Mouse (Mus musculus) forebrain, embryonic 10.5 days (tissue): Measurements from ENCODE around the gene Hoxb2. TPM values are rescaled to one million over a fixed set of nuclear protein-coding genes. Genes with fewer than 3 reads are reported as not detected.

Experiments
- DNase-seq: peaks from one replicate; pipeline ENCODE4 v3.0.0-alpha.2; 2017; ENCODE audit warnings: low spot score; ENCODE audit errors: extremely low spot score
- H3K27ac ChIP-seq: fragments of 300-500 bp; sonication (generic); 2 replicates; pipeline ENCODE4 v1.5.1; 2016; ENCODE audit warnings: mild to moderate bottlenecking
- H3K27me3 ChIP-seq: fragments of 300-500 bp; sonication (generic); 2 replicates; pipeline ENCODE4 v1.6.1; 2016; ENCODE audit warnings: mild to moderate bottlenecking; ENCODE audit not compliant: poor library complexity, severe bottlenecking
- H3K36me3 ChIP-seq: fragments of 300-500 bp; sonication (generic); replicated peaks from 2 replicates; pipeline ENCODE4 v1.6.1; 2016; ENCODE audit warnings: mild to moderate bottlenecking, moderate library complexity
- H3K4me1 ChIP-seq: fragments of 300-500 bp; sonication (generic); 2 replicates; pipeline ENCODE4 v1.6.1; 2016
- H3K4me3 ChIP-seq: fragments of 300-500 bp; sonication (generic); 2 replicates; pipeline ENCODE4 v1.5.1; 2016; ENCODE audit warnings: mild to moderate bottlenecking, moderate library complexity
- H3K9me3 ChIP-seq: fragments of 300-500 bp; sonication (generic); 2 replicates; pipeline ENCODE4 v1.6.1; 2016; ENCODE audit warnings: mild to moderate bottlenecking, moderate library complexity
- WGBS: fragments of 180-500 bp; shearing (Covaris S2); methylation state at CpG from one replicate; pipeline ENCODE4 v1.1.7; 2016; 5-methylcytosine and 5-hydroxymethylcytosine counted together
- polyA plus RNA-seq: library from polyadenylated mRNA; unstranded; fragments of >200 nt; fragmentation: Nextera tagmentation; extraction: Ambion mirVana; gene quantifications from 2 replicates; pipeline ENCODE4 v1.2.1, GENCODE M21; 2016

The Hoxb2 gene
- polyA plus RNA-seq, 1 experiment from 2014 or later, result not detected

- Histone ChIP-seq H3K4me1 (peaks cover 6% of the 10 kb centered on the region; the same call in 1 of the 2 replicates), H3K4me3 (no peak overlapping the region), H3K36me3 (no peaks in the 10 kb centered on the region), H3K27me3 (peaks cover 100% of the 10 kb centered on the region), H3K9me3 (no peaks in the 10 kb centered on the region), H3K27ac (no peak overlapping the region)
- WGBS, result 1% methylated on average over 8 of the region's 8 CpGs
- DNase-seq, result no peak
Observed at GRCm38 (mm10) chr11:96332105-96332504, 18.2 kb upstream of the Hoxb2 start.

- Histone ChIP-seq H3K9me3 (no peaks in the 10 kb centered on the region), H3K27me3 (peaks cover 100% of the 10 kb centered on the region), H3K27ac (no peak overlapping the region), H3K4me3 (peak overlapping the region; percentile 24), H3K36me3 (no peaks in the 10 kb centered on the region), H3K4me1 (peaks cover 6% of the 10 kb centered on the region; the same call in 1 of the 2 replicates)
- under 1% methylated on average over 35 of the region's 35 CpGs for WGBS
- no peak for DNase-seq
Observed at GRCm38 (mm10) chr11:96332618-96333032, 17.7 kb upstream of the Hoxb2 start.

- Histone ChIP-seq H3K27me3 (peaks cover 100% of the 10 kb centered on the region), H3K9me3 (no peaks in the 10 kb centered on the region), H3K36me3 (no peaks in the 10 kb centered on the region), H3K27ac (no peak overlapping the region), H3K4me1 (peaks cover 6% of the 10 kb centered on the region; the same call in 1 of the 2 replicates), H3K4me3 (no peak overlapping the region)
- 3% methylated on average over 17 of the region's 17 CpGs for WGBS
- DNase-seq, result no peak
Observed at GRCm38 (mm10) chr11:96333241-96334001, 16.9 kb upstream of the Hoxb2 start.

- Histone ChIP-seq H3K4me1 (peaks cover 6% of the 10 kb centered on the region; the same call in 1 of the 2 replicates), H3K27ac (no peak overlapping the region), H3K4me3 (no peak overlapping the region), H3K27me3 (peaks cover 100% of the 10 kb centered on the region), H3K36me3 (no peaks in the 10 kb centered on the region), H3K9me3 (no peaks in the 10 kb centered on the region)
- DNase-seq, result no peak
- 0% methylated on average over 2 of the region's 2 CpGs for WGBS
Observed at GRCm38 (mm10) chr11:96334002-96334364, 16.3 kb upstream of the Hoxb2 start.

- Histone ChIP-seq H3K27me3 (peaks cover 100% of the 10 kb centered on the region), H3K4me1 (peaks cover 6% of the 10 kb centered on the region; the same call in 1 of the 2 replicates), H3K9me3 (no peaks in the 10 kb centered on the region), H3K36me3 (no peaks in the 10 kb centered on the region), H3K27ac (no peak overlapping the region), H3K4me3 (no peak overlapping the region)
- DNase-seq, result no peak
- 28% methylated on average over 3 of the region's 3 CpGs for WGBS
Observed at GRCm38 (mm10) chr11:96334998-96335397, 15.3 kb upstream of the Hoxb2 start.

- Histone ChIP-seq H3K9me3 (no peaks in the 10 kb centered on the region), H3K27me3 (peaks cover 100% of the 10 kb centered on the region), H3K27ac (no peak overlapping the region), H3K36me3 (no peaks in the 10 kb centered on the region), H3K4me3 (no peak overlapping the region), H3K4me1 (peaks cover 11% of the 10 kb centered on the region; the same call in 1 of the 2 replicates)
- 2% methylated on average over 2 of the region's 2 CpGs for WGBS
- no peak for DNase-seq
Observed at GRCm38 (mm10) chr11:96336597-96336996, 13.7 kb upstream of the Hoxb2 start.

- no peak overlapping the region for H3K4me3 ChIP-seq
- H3K27me3 ChIP-seq, result peaks cover 100% of the 10 kb centered on the region
- WGBS, result under 1% methylated on average over 6 of the region's 6 CpGs
- no peak overlapping the region for H3K27ac ChIP-seq
- H3K9me3 ChIP-seq, result no peaks in the 10 kb centered on the region
- H3K36me3 ChIP-seq, result no peaks in the 10 kb centered on the region
- no peak for DNase-seq
- peaks cover 11% of the 10 kb centered on the region; the same call in 1 of the 2 replicates for H3K4me1 ChIP-seq
Observed at GRCm38 (mm10) chr11:96337026-96337425, 13.3 kb upstream of the Hoxb2 start.

GRCm38 (mm10) chr11:96338957-96339855 lies 11.1 kb upstream of the Hoxb2 start:
- peaks cover 100% of the 10 kb centered on the region for H3K27me3 ChIP-seq
- no peaks in the 10 kb centered on the region for H3K36me3 ChIP-seq
- H3K27ac ChIP-seq, result no peak overlapping the region
- WGBS, result 11% methylated on average over 7 of the region's 7 CpGs
- no peak overlapping the region for H3K4me3 ChIP-seq
- no peaks in the 10 kb centered on the region for H3K9me3 ChIP-seq
- H3K4me1 ChIP-seq, result peaks cover 7% of the 10 kb centered on the region
- no peak for DNase-seq

- H3K27ac ChIP-seq, result no peak overlapping the region
Observed at GRCm38 (mm10) chr11:96340698-96341365, 9.5 kb upstream of the Hoxb2 start.

GRCm38 (mm10) chr11:96341701-96342575 lies 8.4 kb upstream of the Hoxb2 start:
- Histone ChIP-seq H3K9me3 (no peaks in the 10 kb centered on the region), H3K27me3 (peaks cover 100% of the 10 kb centered on the region), H3K4me1 (peaks cover 19% of the 10 kb centered on the region), H3K36me3 (no peaks in the 10 kb centered on the region), H3K4me3 (no peak overlapping the region), H3K27ac (no peak overlapping the region)
- under 1% methylated on average over 40 of the region's 40 CpGs for WGBS
- DNase-seq, result no peak

More at GRCm38 (mm10) chr11:96340698-96341365, 9.5 kb upstream of the Hoxb2 start:
- Histone ChIP-seq H3K4me1 (peaks cover 16% of the 10 kb centered on the region), H3K4me3 (no peak overlapping the region), H3K9me3 (no peaks in the 10 kb centered on the region), H3K36me3 (no peaks in the 10 kb centered on the region), H3K27me3 (peaks cover 100% of the 10 kb centered on the region)
- no peak for DNase-seq
- WGBS, result under 1% methylated on average over 36 of the region's 36 CpGs

- DNase-seq, result no peak
- Histone ChIP-seq H3K27ac (no peak overlapping the region), H3K4me3 (no peak overlapping the region), H3K27me3 (peaks cover 100% of the 10 kb centered on the region), H3K36me3 (no peaks in the 10 kb centered on the region), H3K4me1 (peaks cover 19% of the 10 kb centered on the region), H3K9me3 (no peaks in the 10 kb centered on the region)
- WGBS, result 2% methylated on average over 4 of the region's 4 CpGs
Observed at GRCm38 (mm10) chr11:96342576-96342930, 7.8 kb upstream of the Hoxb2 start.
